Mouse (Mus musculus) embryonic facial prominence, embryonic 15.5 days (tissue): ENCODE measurements around the gene Lrriq1. TPM values are rescaled to one million over a fixed set of nuclear protein-coding genes. Genes with fewer than 3 reads are reported as not detected.

Source experiments
- ATAC-seq: fragments of 200-750 bp; cut with Nextera tagmentation; 2 replicates; pipeline ENCODE4 v1.8.0; 2017; ENCODE audit warnings: low read depth, moderate TSS enrichment; ENCODE audit not compliant: insufficient number of reproducible peaks, low FRiP score, low TSS enrichment
- H3K27ac ChIP-seq: fragments of 300-500 bp; sonication (generic); replicated peaks from 2 replicates; pipeline ENCODE4 v1.5.1; 2015; ENCODE audit warnings: mild to moderate bottlenecking, inconsistent platforms
- H3K27me3 ChIP-seq: fragments of 300-500 bp; sonication (generic); 2 replicates; pipeline ENCODE4 v1.6.1; 2015; ENCODE audit warnings: inconsistent platforms
- H3K36me3 ChIP-seq: fragments of 300-500 bp; sonication (generic); 2 replicates; pipeline ENCODE4 v1.6.1; 2015; ENCODE audit warnings: mild to moderate bottlenecking, inconsistent platforms
- H3K4me1 ChIP-seq: fragments of 300-500 bp; sonication (generic); 2 replicates; pipeline ENCODE4 v1.6.1; 2015; ENCODE audit warnings: inconsistent platforms
- H3K4me2 ChIP-seq: fragments of 300-500 bp; sonication (generic); replicated peaks from 2 replicates; pipeline ENCODE4 v1.6.1; 2015; ENCODE audit warnings: mild to moderate bottlenecking, inconsistent platforms
- H3K4me3 ChIP-seq: fragments of 300-500 bp; sonication (generic); replicated peaks from 2 replicates; pipeline ENCODE4 v1.5.1; 2015; ENCODE audit warnings: mild to moderate bottlenecking, inconsistent platforms
- H3K9ac ChIP-seq: fragments of 300-500 bp; sonication (generic); 2 replicates; pipeline ENCODE4 v1.6.1; 2015; ENCODE audit warnings: inconsistent platforms
- H3K9me3 ChIP-seq: fragments of 300-500 bp; sonication (generic); replicated peaks from 2 replicates; pipeline ENCODE4 v1.6.1; 2016; ENCODE audit warnings: inconsistent platforms
- WGBS: fragments of 180-500 bp; shearing (Covaris S2); methylation state at CpG from one replicate; pipeline ENCODE4 v1.1.7; 2015; 5-methylcytosine and 5-hydroxymethylcytosine counted together
- polyA plus RNA-seq: library from polyadenylated mRNA; unstranded; fragments of >200 nt; fragmentation: Nextera tagmentation; extraction: Ambion mirVana; gene quantifications from 2 replicates; pipeline ENCODE4 v1.2.1, GENCODE M21; 2015

The Lrriq1 gene
- polyA plus RNA-seq: 8.6 and 10.7 TPM in 2 replicates

DNA sequence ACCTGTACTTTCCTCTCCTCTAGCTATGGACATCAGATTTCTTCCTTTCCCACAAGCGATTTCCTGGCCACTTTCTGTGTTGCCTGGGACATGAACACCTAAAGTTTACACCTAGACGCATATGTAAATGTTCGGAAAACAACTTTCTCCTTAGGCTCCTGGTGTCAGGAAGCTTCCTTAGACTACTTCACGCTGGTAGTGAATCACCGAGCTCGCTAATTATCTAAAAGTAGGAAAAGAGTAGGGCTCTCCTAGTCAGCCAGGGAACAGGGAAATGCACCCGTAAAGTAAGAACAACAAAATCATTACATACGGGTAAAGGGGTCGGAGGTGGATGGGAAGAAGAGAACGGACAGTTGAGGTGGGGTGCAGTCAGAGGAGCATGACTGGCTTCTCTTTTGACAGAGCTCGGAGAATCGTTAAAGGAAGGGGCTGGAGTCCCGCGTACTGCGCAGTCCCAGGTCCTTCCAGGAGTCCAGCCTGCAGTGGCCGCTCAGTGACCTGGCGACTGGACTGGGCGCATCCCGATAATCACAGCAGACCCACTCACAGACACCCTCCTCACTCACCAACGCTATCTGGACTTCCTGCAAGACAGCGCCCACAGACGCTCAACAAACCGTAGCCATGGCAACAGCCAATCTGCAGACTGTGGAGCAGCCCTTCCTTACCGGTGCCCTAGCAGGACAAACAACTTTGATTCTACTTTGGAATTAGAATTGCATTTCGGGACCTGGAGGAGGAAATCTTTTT, at the start of gene Lrriq1:
Gene Lrriq1, minus strand, starts transcription at position 616 of the 753 bp plus-strand sequence.
- no peaks in the 10 kb centered on the region for H3K36me3 ChIP-seq
- 0 out of 2 replicates have a peak within 1 kb of the TSS, but pooled peaks have one; percentile 21 for H3K9ac ChIP-seq
- ATAC-seq: peak; percentile 90
- H3K9me3 ChIP-seq: no peaks in the 10 kb centered on the region
- peak within 1 kb of the TSS; percentile 75 for H3K4me2 ChIP-seq
- no peaks in the 10 kb centered on the region for H3K27me3 ChIP-seq
- H3K4me3 ChIP-seq: peak within 1 kb of the TSS; percentile 58
- WGBS: 7% methylated on average over 25 of the region's 25 CpGs
- H3K4me1 ChIP-seq: no peaks in the 10 kb centered on the region
- H3K27ac ChIP-seq: no peak within 1 kb of the TSS

DNA sequence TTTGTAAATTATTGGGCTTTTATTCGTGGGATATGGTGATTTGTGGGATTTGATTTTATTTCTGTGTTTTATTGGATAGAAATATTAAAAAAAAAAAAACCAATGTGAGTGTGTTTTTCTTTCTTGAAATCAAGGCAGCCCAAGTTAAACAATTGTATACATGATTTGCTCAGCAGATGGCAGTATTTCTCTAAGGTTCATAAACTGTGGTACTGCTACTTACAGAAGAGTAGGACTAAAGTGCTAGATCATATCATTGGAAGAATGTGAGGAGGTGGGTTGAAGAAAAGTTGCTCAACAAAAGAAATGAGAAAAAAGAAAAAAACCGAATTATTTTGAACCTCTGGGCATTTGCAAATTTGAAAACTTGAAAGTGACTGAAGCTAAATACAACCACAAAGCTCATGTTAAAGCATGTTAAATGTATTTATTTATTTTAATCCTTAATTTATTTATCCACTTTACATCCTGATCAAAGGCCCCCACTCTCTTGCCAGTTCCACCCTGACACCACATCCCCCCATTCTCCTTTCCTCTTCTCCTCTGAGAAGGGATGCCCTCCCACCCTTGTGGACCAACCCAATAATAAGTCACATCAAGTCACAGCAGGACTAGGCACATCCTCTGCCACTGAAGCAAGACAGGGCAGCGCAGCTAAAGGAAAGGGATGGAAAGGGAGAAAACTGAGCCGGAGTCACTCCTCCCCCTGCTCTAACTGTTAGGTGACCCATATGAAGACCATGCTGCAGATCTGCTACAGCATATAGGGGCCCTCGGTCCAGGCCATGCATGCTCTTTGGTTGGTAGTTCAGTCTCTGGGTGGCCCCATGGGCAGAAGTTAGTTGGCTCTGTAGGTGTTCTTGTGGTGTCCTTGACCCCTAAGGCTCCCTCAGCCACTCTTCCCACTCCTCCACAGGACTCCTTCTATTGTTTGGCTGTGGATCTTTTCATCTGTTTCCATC, 18.0 kb upstream of the Lrriq1 start:
- H3K4me1 ChIP-seq: no peaks in the 10 kb centered on the region
- no peak overlapping the region for H3K4me3 ChIP-seq
- no peak overlapping the region for H3K4me2 ChIP-seq
- H3K27ac ChIP-seq: no peak overlapping the region
- H3K36me3 ChIP-seq: no peaks in the 10 kb centered on the region
- ATAC-seq: no peak
- no peaks in the 10 kb centered on the region for H3K27me3 ChIP-seq
- H3K9ac ChIP-seq: no peak overlapping the region
- H3K9me3 ChIP-seq: no peaks in the 10 kb centered on the region
- 44% methylated on average over 5 of the region's 5 CpGs for WGBS

DNA sequence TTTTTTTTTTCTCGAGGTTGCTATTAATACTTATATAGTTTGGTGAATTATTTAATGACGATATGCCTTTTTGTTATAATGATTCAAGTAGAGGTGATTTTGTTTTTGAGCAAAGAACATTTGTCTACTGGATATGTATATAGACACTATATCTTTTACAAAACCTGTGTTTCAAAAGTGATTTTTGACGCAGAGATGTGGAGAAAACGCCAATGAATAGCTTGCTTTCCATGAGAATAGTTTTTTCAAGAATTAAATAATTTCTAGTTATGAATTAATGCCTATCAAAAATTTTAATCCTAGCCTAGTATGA, 294 bp upstream of the Lrriq1 start:
- Histone ChIP-seq H3K9ac (no peak overlapping the region), H3K9me3 (no peaks in the 10 kb centered on the region), H3K4me2 (peak overlapping the region; percentile 75; the same call in 1 of the 2 replicates), H3K36me3 (no peaks in the 10 kb centered on the region), H3K4me3 (peak overlapping the region; percentile 58), H3K27me3 (no peaks in the 10 kb centered on the region), H3K4me1 (no peaks in the 10 kb centered on the region), H3K27ac (no peak overlapping the region)
- no peak for ATAC-seq
- 21% methylated on average over 4 of the region's 4 CpGs for WGBS

DNA sequence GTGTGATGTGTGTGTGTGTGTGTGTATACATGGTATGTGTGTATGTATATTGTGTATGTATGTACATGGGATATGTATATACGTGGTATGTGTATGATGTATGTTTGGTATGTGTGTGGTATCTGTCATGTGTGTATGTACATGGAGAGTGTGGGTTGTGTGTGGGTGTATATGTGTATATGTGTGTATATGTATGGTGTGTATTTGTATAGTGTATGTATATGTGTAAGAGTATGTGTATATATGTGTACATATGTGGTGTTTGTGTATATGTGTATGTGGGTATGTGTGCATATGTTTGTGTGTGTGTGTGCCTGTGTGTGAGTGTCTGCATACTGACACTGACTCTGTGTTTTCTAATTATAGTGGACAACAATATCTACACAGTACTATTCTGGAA, 9.5 kb downstream of the Lrriq1 start:
- no peak for ATAC-seq
- Histone ChIP-seq H3K9ac (no peak overlapping the region), H3K27ac (no peak overlapping the region), H3K4me1 (no peaks in the 10 kb centered on the region), H3K9me3 (no peaks in the 10 kb centered on the region), H3K27me3 (no peaks in the 10 kb centered on the region), H3K4me3 (no peak overlapping the region), H3K4me2 (no peak overlapping the region), H3K36me3 (no peaks in the 10 kb centered on the region)
- 98% methylated on average over 1 of the region's 1 CpGs for WGBS

DNA sequence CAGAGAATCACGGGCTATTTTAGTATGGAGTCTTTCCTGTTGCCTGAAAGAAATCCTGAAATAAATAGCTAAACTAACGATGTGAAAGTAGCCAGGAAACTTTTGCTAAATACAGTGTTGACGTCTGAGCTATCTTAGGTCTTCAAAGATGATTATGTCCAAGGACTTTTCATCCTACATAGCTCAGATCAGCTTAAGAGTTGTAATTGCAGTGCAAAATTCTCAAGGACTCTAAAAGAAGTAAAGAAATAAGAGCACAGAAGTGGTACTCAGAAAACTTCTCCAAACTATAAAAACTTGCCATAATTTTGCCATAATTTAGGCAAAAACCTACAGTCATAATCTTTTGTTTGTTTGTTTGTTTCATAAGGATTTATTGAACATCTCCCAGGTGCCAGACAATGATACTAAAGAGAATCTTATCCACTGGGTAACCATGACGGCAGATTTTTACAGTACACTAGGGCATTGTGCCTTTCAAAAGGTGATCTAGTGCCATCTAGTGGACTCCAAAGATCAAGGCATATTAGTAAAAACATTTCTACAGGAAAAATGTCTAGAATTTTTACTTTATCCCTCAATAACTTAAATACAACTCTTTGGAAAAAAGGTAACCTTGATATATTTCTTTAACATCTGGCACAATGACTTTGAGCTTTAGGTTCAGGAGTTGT, 41.3 kb downstream of the Lrriq1 start:
- no peak overlapping the region for H3K4me2 ChIP-seq
- H3K36me3 ChIP-seq: no peaks in the 10 kb centered on the region
- WGBS: 34% methylated on average over 4 of the region's 4 CpGs
- no peak for ATAC-seq
- no peak overlapping the region for H3K4me3 ChIP-seq
- no peaks in the 10 kb centered on the region for H3K27me3 ChIP-seq
- no peak overlapping the region for H3K27ac ChIP-seq
- no peak overlapping the region for H3K9ac ChIP-seq
- H3K9me3 ChIP-seq: no peaks in the 10 kb centered on the region
- H3K4me1 ChIP-seq: no peaks in the 10 kb centered on the region

DNA sequence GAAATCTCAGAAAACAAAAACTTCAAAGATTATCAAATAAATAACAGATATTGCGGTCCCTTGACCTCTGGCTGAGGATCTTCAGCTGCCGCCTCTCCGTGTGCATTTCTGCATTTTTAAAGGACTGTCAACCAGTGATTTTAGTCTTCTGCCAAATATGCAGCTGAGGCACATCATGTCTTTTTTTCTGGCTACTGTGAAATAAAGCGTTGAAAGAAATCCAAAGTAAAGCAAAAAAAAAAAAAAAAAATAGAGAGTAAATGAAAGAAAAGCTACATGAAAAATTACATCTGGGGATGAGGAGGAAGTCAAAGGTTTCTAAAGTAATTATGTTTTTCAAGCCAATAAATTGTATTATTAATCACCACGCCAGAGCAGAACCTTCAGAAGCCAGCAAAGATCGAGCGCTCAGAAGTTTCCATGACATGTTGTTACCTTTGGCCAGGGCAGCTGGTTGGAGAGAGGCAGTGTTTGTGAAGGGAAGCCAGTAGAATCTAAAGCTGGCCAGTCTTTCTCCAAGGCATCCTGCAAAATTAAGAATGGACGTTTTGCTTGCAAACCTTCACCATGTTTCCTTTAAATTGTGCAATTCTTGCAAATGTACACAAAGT, 90.2 kb downstream of the Lrriq1 start:
- Histone ChIP-seq H3K27ac (no peak overlapping the region), H3K9me3 (no peaks in the 10 kb centered on the region), H3K36me3 (no peaks in the 10 kb centered on the region), H3K27me3 (no peaks in the 10 kb centered on the region), H3K9ac (no peak overlapping the region), H3K4me1 (no peaks in the 10 kb centered on the region), H3K4me2 (no peak overlapping the region), H3K4me3 (no peak overlapping the region)
- no peak for ATAC-seq
- 63% methylated on average over 8 of the region's 8 CpGs for WGBS

DNA sequence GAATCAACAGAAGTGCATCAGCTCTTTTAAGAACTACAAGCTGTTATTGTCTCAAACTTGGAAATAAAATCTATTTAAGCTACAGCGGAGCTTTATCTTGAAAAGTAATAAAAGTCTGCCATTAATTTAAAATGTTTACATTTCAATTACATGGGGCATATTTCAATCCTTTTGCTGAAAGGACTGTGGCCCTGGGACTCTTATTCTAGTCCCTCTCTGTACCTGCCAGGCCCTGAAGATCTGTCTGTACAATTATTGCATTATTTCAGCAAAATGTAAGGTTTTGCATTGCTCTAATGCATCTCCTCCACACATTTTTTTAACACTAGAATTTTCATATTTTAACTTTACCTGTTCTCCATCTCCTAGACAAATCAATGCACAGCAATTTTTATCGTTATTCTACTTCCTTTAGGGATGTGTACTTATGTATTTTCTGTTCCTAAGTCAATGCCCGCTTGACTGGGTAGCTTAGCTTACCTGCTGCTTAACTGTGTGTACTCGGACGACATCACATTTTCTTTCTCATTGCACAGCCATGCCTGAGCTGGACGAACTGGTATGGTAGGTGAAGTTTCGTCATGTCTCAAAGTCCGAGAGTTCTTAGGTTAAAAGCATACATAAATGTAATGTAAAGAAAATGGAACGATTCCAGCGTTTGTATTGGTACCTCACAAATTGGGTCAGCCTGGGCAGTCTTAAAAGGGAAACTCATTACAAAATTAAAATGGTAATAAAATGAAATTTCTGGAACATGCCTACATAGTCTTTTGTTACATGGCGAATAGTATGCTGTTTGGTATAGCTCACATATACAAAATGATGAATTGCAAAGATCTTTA, 91.0 kb downstream of the Lrriq1 start:
- H3K9ac ChIP-seq: no peak overlapping the region
- no peaks in the 10 kb centered on the region for H3K4me1 ChIP-seq
- H3K27ac ChIP-seq: no peak overlapping the region
- no peaks in the 10 kb centered on the region for H3K9me3 ChIP-seq
- no peaks in the 10 kb centered on the region for H3K27me3 ChIP-seq
- H3K4me3 ChIP-seq: no peak overlapping the region
- no peaks in the 10 kb centered on the region for H3K36me3 ChIP-seq
- no peak for ATAC-seq
- no peak overlapping the region for H3K4me2 ChIP-seq
- WGBS: 62% methylated on average over 11 of the region's 11 CpGs

DNA sequence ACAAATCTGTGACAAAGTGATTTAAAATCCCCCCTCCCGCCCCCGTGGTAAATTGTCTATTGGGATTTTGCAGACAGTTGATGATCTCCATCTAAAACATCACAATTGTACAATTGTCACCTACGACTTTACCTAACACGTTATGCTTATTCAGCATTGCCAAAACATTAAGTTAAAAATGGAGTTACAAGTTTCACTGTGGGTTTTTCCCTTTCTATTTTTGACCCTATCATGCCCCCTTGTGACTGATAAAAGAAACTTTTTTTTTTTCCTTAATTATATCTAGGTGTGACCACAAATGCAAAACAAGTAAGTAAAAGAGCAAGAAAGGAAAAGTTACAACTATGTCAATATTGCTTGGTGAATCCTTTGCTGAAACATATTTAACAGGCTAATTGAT, 93.6 kb downstream of the Lrriq1 start:
- no peak overlapping the region for H3K27ac ChIP-seq
- no peaks in the 10 kb centered on the region for H3K27me3 ChIP-seq
- 49% methylated on average over 4 of the region's 4 CpGs for WGBS
- H3K4me3 ChIP-seq: no peak overlapping the region
- H3K4me1 ChIP-seq: no peaks in the 10 kb centered on the region
- no peak overlapping the region for H3K9ac ChIP-seq
- no peaks in the 10 kb centered on the region for H3K9me3 ChIP-seq
- H3K4me2 ChIP-seq: no peak overlapping the region
- H3K36me3 ChIP-seq: no peaks in the 10 kb centered on the region
- ATAC-seq: no peak

DNA sequence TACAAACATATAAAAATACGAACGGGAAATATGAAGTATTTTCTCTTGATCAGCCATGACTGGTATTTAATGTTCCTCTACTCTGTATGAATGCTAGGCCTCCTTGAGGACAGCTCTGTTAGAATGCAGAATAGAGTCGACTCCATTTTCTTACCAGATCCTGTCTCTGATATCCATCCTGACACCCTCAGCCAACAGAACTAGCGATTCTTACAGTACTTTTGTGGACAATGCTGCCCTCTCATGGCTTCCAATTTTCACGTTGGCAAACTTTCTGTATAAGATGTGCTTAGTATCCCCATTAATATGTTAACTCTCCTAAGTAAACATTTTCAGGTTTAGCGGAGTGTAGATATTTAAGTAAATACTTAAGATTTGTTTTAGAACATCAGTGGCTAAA, 94.6 kb downstream of the Lrriq1 start:
- Histone ChIP-seq H3K27ac (no peak overlapping the region), H3K4me2 (peak overlapping the region; percentile 8; the same call in 1 of the 2 replicates), H3K9ac (no peak overlapping the region), H3K4me3 (no peak overlapping the region), H3K4me1 (no peaks in the 10 kb centered on the region), H3K9me3 (no peaks in the 10 kb centered on the region), H3K27me3 (no peaks in the 10 kb centered on the region), H3K36me3 (no peaks in the 10 kb centered on the region)
- WGBS: 33% methylated on average over 6 of the region's 6 CpGs
- no peak for ATAC-seq

DNA sequence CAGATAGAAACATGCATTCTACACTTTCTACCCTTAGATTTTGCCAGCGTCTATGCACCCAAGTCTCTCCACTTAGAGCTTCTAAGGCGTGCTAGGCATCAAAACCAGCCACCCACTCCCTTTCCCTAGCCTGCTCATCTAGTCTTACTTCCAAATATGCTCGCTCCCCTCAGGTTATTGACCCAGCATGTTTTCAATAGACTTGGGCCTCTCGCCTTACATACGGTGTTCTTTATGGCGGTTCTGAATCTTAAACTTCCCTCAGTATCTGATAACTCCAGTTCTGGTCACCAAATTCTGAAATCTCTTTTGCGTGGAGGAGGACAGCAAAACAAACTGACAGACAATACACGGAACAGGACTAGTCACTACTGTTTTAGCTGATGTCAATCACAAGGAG, 95.5 kb downstream of the Lrriq1 start:
- peak overlapping the region; percentile 2; the same call in 1 of the 2 replicates for H3K27ac ChIP-seq
- no peaks in the 10 kb centered on the region for H3K27me3 ChIP-seq
- no peak overlapping the region for H3K9ac ChIP-seq
- WGBS: 45% methylated on average over 8 of the region's 8 CpGs
- H3K36me3 ChIP-seq: no peaks in the 10 kb centered on the region
- H3K4me1 ChIP-seq: no peaks in the 10 kb centered on the region
- H3K4me3 ChIP-seq: no peak overlapping the region
- no peak overlapping the region for H3K4me2 ChIP-seq
- no peak for ATAC-seq
- H3K9me3 ChIP-seq: no peaks in the 10 kb centered on the region
